Mouse (Mus musculus): ENCODE data around the gene Dbt. TPM values are rescaled to one million over a fixed set of nuclear protein-coding genes. Genes with fewer than 3 reads are reported as not detected.

Dbt gene
- polyA plus RNA-seq (2012; rRNA removed) (6.7 and 10.0 TPM in 2 replicates), polyA plus RNA-seq (2014; fragmentation: Nextera tagmentation; extraction: Ambion mirVana) (5.8 and 6.0 TPM in 2 replicates)

DNA sequence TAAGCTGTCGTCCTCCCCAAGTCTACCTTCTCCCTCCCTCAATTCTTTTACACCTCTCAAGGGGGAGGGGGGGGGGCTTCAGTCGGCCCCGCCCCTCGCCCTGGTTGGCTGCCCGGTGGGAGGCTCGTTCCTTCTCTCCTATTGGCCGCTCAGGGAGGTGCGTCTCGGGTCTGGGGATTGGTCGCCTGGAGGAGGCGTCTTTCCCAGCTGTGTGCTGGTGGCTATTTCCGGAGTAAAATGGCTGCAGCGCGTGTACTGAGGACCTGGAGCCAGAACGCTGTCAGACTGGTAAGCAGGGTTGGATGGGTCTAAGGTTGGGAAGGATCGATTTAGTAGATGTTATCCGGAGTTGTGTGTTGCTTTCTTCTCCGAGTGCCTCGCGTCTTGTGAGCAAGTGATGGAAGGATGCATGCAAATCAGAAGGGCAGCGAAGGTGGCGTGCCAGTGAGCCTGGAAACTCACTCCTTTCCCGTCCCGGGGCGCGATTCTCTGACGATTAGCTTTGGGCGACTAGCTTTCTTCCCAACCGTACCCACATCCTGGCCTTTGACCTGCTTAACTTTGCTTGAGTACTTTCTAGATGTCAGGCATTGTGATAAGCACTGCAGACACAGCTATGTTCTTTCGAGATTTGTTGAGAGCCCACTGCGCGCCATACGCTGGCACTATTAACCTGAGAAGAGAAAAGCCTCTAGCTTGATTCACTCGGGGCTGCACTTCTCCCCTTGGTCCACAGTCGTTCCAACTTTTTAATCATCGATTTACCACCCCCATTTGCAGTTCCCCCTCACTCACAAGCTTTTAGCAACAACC is at the start of gene Dbt:
Gene Dbt (plus strand): TSS at position 167 of the 813 bp plus-strand sequence.
- Histone ChIP-seq H3K36me3 (replicated peaks; ENCODE audit: control insufficient read depth, insufficient read depth, low read depth) (no peaks in the 10 kb centered on the region), H3K4me3 (ENCODE audit: insufficient read depth in 1 of 2, low read depth in 2 of 2, low read length in 2 of 2) (peak within 1 kb of the TSS; percentile 66 to 77), H3K27me3 (ENCODE audit: control insufficient read depth, insufficient read depth, low read length) (no peaks in the 10 kb centered on the region), H3K9ac (replicated peaks) (peak within 1 kb of the TSS; percentile 58), H3K4me2 (ENCODE audit: low read depth) (peak within 1 kb of the TSS; percentile 79), H3K9me3 (ENCODE audit: control insufficient read depth, low read length) (no peaks in the 10 kb centered on the region), H3K4me1 (replicated peaks; ENCODE audit: control insufficient read depth in 2 of 2, insufficient read depth in 2 of 2, low read length in 1 of 2) (peaks cover 4 to 6% of the 10 kb centered on the region in 2 experiments; a peak in 2 of 4 replicates), H3K27ac (no peak within 1 kb of the TSS)
- ATAC-seq (ENCODE audit: insufficient read depth) = peak; percentile 78
- 1% methylated on average over 36 of the region's 36 CpGs for WGBS (ENCODE audit: insufficient replicate concordance)
- TF ChIP-seq EP300 (IDR thresholded peaks at IDR 0.05; ENCODE audit: low read depth) (no peak), CTCF (IDR thresholded peaks at IDR 0.05; ENCODE audit: low read depth) (peak; percentile 7; the same call in 1 of the 2 replicates)
- DNase-seq (ENCODE audit: low read depth in 3 of 3, low spot score in 3 of 3) = peak; percentile 66 to 68 (median 66)

DNA sequence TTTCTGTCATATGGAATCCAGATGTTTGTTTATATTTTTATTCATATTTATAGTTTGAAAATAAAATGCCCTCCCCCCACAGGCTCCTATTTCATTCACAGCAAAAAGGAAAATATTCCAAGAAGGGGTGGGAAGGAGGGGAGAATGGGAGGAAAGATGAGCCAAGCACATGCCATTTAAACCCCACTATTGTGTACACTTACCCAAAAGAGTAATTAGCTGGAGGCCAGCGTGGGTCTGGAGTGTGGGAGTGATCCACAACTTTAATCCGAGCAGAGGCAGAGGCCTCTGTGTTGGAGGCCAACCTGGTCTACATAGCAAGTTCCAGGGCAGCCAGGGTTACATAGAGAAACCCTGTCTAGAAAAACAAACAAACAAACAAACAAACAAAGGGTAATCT is 48.6 kb upstream of the Dbt start:
- Histone ChIP-seq H3K4me2 (ENCODE audit: low read depth) (no peak overlapping the region), H3K27ac (no peak overlapping the region), H3K27me3 (ENCODE audit: control insufficient read depth, insufficient read depth, low read length) (no peaks in the 10 kb centered on the region), H3K4me1 (replicated peaks; ENCODE audit: control insufficient read depth in 2 of 2, insufficient read depth in 2 of 2, low read length in 1 of 2) (no peaks in the 10 kb centered on the region), H3K4me3 (ENCODE audit: insufficient read depth in 1 of 2, low read depth in 2 of 2, low read length in 2 of 2) (no peak overlapping the region), H3K9me3 (ENCODE audit: control insufficient read depth, low read length) (no peaks in the 10 kb centered on the region), H3K9ac (replicated peaks) (no peak overlapping the region), H3K36me3 (replicated peaks; ENCODE audit: control insufficient read depth, insufficient read depth, low read depth) (no peaks in the 10 kb centered on the region)
- 58% methylated on average over 2 of the region's 2 CpGs for WGBS (ENCODE audit: insufficient replicate concordance)
- TF ChIP-seq CTCF (IDR thresholded peaks at IDR 0.05; ENCODE audit: low read depth) (no peak), EP300 (IDR thresholded peaks at IDR 0.05; ENCODE audit: low read depth) (no peak)
- DNase-seq (ENCODE audit: low read depth in 3 of 3, low spot score in 3 of 3) (no peak), ATAC-seq (ENCODE audit: insufficient read depth) (no peak)

DNA sequence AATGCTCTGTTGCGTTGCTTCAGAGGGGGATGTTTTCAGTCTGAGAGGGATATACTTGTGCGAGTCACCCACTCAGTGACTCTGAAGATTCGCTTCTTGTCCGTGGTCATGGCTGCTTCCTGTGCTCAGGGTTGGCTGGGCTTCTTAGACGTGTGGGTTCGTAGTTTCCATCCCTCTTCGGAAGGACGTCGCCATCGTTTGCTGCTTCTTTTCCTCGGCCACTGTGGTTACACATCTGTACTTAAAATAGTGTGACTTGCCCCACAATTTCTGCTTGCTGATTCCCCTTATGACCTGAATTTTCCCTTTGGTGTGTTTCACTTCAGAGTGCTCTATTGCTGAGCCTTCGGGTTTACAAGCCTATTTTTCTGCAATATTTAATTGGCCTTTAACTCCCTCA is 47.2 kb upstream of the Dbt start:
- Histone ChIP-seq H3K27ac (no peak overlapping the region), H3K9me3 (ENCODE audit: control insufficient read depth, low read length) (no peaks in the 10 kb centered on the region), H3K36me3 (replicated peaks; ENCODE audit: control insufficient read depth, insufficient read depth, low read depth) (no peaks in the 10 kb centered on the region), H3K9ac (replicated peaks) (no peak overlapping the region), H3K4me3 (ENCODE audit: insufficient read depth in 1 of 2, low read depth in 2 of 2, low read length in 2 of 2) (no peak overlapping the region), H3K4me2 (ENCODE audit: low read depth) (no peak overlapping the region), H3K27me3 (ENCODE audit: control insufficient read depth, insufficient read depth, low read length) (no peaks in the 10 kb centered on the region), H3K4me1 (replicated peaks; ENCODE audit: control insufficient read depth in 2 of 2, insufficient read depth in 2 of 2, low read length in 1 of 2) (no peaks in the 10 kb centered on the region)
- ATAC-seq (ENCODE audit: insufficient read depth) = no peak
- no peak for DNase-seq (ENCODE audit: low read depth in 3 of 3, low spot score in 3 of 3)
- 38% methylated on average over 12 of the region's 12 CpGs for WGBS (ENCODE audit: insufficient replicate concordance)
- TF ChIP-seq CTCF (IDR thresholded peaks at IDR 0.05; ENCODE audit: low read depth) = no peak
- TF ChIP-seq EP300 (IDR thresholded peaks at IDR 0.05; ENCODE audit: low read depth) = no peak

DNA sequence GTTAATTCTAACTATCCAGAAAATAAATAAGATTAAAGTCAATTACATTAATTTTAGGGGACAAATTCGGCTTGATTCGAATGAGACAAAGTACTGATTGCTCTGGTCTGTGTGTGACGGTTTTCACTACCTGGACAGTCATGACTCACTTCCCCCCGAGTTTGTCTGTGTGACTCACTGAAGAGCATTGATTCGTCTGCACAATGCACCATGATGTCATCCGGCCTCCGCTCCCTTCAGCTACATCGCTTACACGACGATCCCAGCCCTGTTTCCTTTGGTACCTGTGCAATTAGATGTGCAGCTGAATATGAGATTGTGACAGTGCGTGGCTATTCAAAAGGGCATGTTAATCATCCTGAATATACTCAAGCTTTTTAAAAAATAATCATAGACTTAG is 38.3 kb upstream of the Dbt start:
- Histone ChIP-seq H3K9ac (replicated peaks) (no peak overlapping the region), H3K4me2 (ENCODE audit: low read depth) (no peak overlapping the region), H3K4me1 (replicated peaks; ENCODE audit: control insufficient read depth in 2 of 2, insufficient read depth in 2 of 2, low read length in 1 of 2) (no peaks in the 10 kb centered on the region), H3K27me3 (ENCODE audit: control insufficient read depth, insufficient read depth, low read length) (no peaks in the 10 kb centered on the region), H3K27ac (no peak overlapping the region), H3K4me3 (ENCODE audit: insufficient read depth in 1 of 2, low read depth in 2 of 2, low read length in 2 of 2) (no peak overlapping the region), H3K36me3 (replicated peaks; ENCODE audit: control insufficient read depth, insufficient read depth, low read depth) (no peaks in the 10 kb centered on the region), H3K9me3 (ENCODE audit: control insufficient read depth, low read length) (no peaks in the 10 kb centered on the region)
- ATAC-seq (ENCODE audit: insufficient read depth) (no peak), DNase-seq (ENCODE audit: low read depth in 3 of 3, low spot score in 3 of 3) (no peak)
- no peak for TF ChIP-seq EP300 (IDR thresholded peaks at IDR 0.05; ENCODE audit: low read depth)
- TF ChIP-seq CTCF (IDR thresholded peaks at IDR 0.05; ENCODE audit: low read depth) = no peak
- WGBS (ENCODE audit: insufficient replicate concordance) = 49% methylated on average over 11 of the region's 11 CpGs

DNA sequence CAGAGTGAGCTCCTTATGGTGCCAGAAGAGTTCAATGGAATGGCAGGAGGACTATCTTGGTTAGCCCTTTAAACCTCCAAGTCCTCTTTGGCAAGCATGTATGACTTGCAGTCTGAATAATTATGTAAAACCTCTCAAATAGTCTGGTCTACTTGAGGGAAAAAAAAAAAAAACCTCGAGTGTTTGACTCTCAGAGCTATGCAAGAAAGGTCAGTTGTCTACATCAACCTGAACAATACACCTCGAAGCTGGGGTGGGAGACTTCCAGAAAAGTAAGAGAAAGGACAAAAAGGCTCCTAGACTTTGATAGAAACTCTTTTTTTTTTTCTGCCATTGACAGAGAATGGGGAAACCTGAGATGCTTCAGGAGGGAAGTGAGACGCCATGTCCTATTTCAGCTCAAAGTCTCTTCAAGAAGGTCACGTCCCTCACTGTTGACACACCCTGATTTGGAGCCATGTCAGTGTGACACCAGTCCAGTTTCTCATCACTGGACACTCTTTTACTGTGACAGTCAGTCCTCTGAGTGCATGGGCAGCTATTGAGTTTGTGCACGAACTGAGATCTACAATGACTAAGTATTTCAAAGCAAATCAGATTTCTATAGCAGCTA is 36.1 kb upstream of the Dbt start:
- no peak for ATAC-seq (ENCODE audit: insufficient read depth)
- TF ChIP-seq EP300 (IDR thresholded peaks at IDR 0.05; ENCODE audit: low read depth) (no peak), CTCF (IDR thresholded peaks at IDR 0.05; ENCODE audit: low read depth) (no peak)

More for the DNA sequence above, 36.1 kb upstream of the Dbt start:
- Histone ChIP-seq H3K4me1 (replicated peaks; ENCODE audit: control insufficient read depth in 2 of 2, insufficient read depth in 2 of 2, low read length in 1 of 2) (no peaks in the 10 kb centered on the region), H3K27ac (no peak overlapping the region), H3K4me2 (ENCODE audit: low read depth) (no peak overlapping the region), H3K4me3 (ENCODE audit: insufficient read depth in 1 of 2, low read depth in 2 of 2, low read length in 2 of 2) (no peak overlapping the region), H3K27me3 (ENCODE audit: control insufficient read depth, insufficient read depth, low read length) (no peaks in the 10 kb centered on the region), H3K36me3 (replicated peaks; ENCODE audit: control insufficient read depth, insufficient read depth, low read depth) (no peaks in the 10 kb centered on the region), H3K9ac (replicated peaks) (no peak overlapping the region), H3K9me3 (ENCODE audit: control insufficient read depth, low read length) (no peaks in the 10 kb centered on the region)
- WGBS (ENCODE audit: insufficient replicate concordance) = 45% methylated on average over 5 of the region's 5 CpGs
- DNase-seq (ENCODE audit: low read depth in 3 of 3, low spot score in 3 of 3) = no peak

Measured in liver, embryonic 14.5 days (tissue).